Mouse (Mus musculus): ENCODE measurements around the gene Olfr283. TPM values are rescaled to one million over a fixed set of nuclear protein-coding genes. Genes with fewer than 3 reads are reported as not detected.

Gene Olfr283
- total and polyA plus RNA-seq, 3 experiments, result not detected

DNA sequence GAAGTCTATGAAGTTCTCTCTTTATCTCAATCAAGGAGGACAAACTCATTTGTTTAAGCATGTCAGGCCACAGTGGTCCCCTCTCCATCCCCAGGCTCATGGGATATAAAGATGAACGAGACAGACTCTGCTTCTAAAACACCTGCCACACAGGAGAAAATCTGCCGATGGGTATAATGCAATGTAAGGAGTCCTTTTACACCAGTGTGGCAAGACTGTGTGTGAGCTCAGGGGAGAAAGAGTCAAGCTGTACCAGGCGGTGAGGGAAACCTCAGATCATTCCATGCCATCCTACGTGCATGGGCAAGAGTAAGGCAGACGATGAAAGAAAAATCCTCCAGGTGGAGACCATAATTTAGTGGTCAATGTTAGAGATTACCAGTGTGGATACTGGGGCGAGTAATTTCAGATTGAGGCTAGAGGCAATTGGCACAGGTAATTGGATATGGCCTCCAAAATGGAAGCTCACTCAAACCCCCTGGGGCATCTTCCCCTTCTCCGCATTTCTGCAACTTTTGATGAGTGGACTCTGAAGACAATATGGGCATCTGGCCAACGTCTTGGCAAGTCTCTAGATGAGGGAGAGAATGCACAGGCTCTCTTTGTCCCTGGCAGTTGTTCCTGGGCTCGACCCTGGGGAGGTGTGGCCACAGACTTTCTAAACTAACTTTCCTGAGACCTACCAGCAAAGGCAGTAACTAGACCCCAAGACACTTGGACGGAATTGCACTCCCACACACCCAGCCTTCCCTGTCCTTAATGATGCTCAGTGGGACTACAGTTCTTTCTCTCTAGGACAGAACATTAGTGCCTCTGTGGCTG, 10.5 kb upstream of the Olfr283 start:
- Histone ChIP-seq H3K79me2 (replicated peaks; ENCODE audit: control insufficient read depth, extremely low read depth, insufficient read depth, poor library complexity, severe bottlenecking) (no peaks in the 10 kb centered on the region), H3K9me3 (replicated peaks; ENCODE audit: low read length) (peaks cover 9% of the 10 kb centered on the region), H3K4me2 (ENCODE audit: insufficient read depth, low read depth, poor library complexity, severe bottlenecking) (no peak overlapping the region), H3K9ac (ENCODE audit: insufficient read depth, low read depth) (no peak overlapping the region), H3K27me3 (replicated peaks) (peaks cover 14% of the 10 kb centered on the region), H3K4me1 (ENCODE audit: control insufficient read depth in 1 of 2, insufficient read depth in 2 of 2) (peaks cover 0 to 14% of the 10 kb centered on the region in 2 experiments; a peak in 1 of 4 replicates), H3K27ac (ENCODE audit: insufficient read depth, low read depth) (no peak overlapping the region), H3K36me3 (replicated peaks in 1 of 2; ENCODE audit: control insufficient read depth in 1 of 2, insufficient read depth in 1 of 2, low read length in 1 of 2) (no peaks in the 10 kb centered on the region), H3K4me3 (replicated peaks in 1 of 3; ENCODE audit: low read depth in 2 of 3, low read length in 2 of 3, poor library complexity in 1 of 3) (no peak overlapping the region)
- in situ Hi-C loops (cut with MboI; ENCODE audit: low pct_ligation_motif_present, low pct_unique_long_range_greater_than_20kb, low sequenced_read_pairs) (no loop called here), dilution Hi-C loops (cut with MboI; ENCODE audit: extremely low pct_ligation_motif_present, extremely low pct_unique_long_range_greater_than_20kb, low sequenced_read_pairs) (no loop called here)
- DNase-seq (ENCODE audit: extremely low read depth), result no peak
- no peak for TF ChIP-seq JUN (IDR thresholded peaks at IDR 0.05; ENCODE audit: insufficient read depth, low read depth, low read length)
- TF ChIP-seq UBTF (IDR thresholded peaks at IDR 0.05; ENCODE audit: low read depth, low read length), result no peak
- TF ChIP-seq NELFE (IDR thresholded peaks at IDR 0.05; ENCODE audit: low read depth, low read length), result no peak
- TF ChIP-seq IRF4 (IDR thresholded peaks at IDR 0.05; ENCODE audit: low read depth, low read length), result no peak
- TF ChIP-seq ETS1 (conservative IDR thresholded peaks at IDR 0.05; ENCODE audit: low read depth, low read length), result no peak
- TF ChIP-seq ZMIZ1 (IDR thresholded peaks at IDR 0.05; ENCODE audit: low read depth, low read length), result no peak
- no peak for TF ChIP-seq POLR2A (IDR thresholded peaks at IDR 0.05; ENCODE audit: low read depth, low read length)
- no peak for TF ChIP-seq TBP (conservative IDR thresholded peaks at IDR 0.05; ENCODE audit: low read depth, low read length)
- TF ChIP-seq GABPA (IDR thresholded peaks at IDR 0.05; ENCODE audit: insufficient replicate concordance, low read depth, low read length), result no peak
- no peak for TF ChIP-seq MYC (IDR thresholded peaks at IDR 0.05; ENCODE audit: low read depth, low read length)
- no peak for TF ChIP-seq CHD2 (IDR thresholded peaks at IDR 0.05; ENCODE audit: low read length)

GRCm38 (mm10) chr15:98389796-98390195, 9.1 kb upstream of the Olfr283 start:
- H3K27me3 ChIP-seq (replicated peaks), result peaks cover 9% of the 10 kb centered on the region
- H3K4me2 ChIP-seq (ENCODE audit: insufficient read depth, low read depth, poor library complexity, severe bottlenecking), result no peak overlapping the region
- H3K79me2 ChIP-seq (replicated peaks; ENCODE audit: control insufficient read depth, extremely low read depth, insufficient read depth, poor library complexity, severe bottlenecking), result no peaks in the 10 kb centered on the region
- in situ Hi-C loops (cut with MboI; ENCODE audit: low pct_ligation_motif_present, low pct_unique_long_range_greater_than_20kb, low sequenced_read_pairs), result loop anchor here (10.0 kb wide), 1 partner anchor 205 kb away; no protein-coding TSS in a partner anchor
- H3K36me3 ChIP-seq (replicated peaks in 1 of 2; ENCODE audit: control insufficient read depth in 1 of 2, insufficient read depth in 1 of 2, low read length in 1 of 2), result no peaks in the 10 kb centered on the region
- dilution Hi-C loops (cut with MboI; ENCODE audit: extremely low pct_ligation_motif_present, extremely low pct_unique_long_range_greater_than_20kb, low sequenced_read_pairs), result no loop called here
- H3K9me3 ChIP-seq (replicated peaks; ENCODE audit: low read length), result peaks cover under 1% of the 10 kb centered on the region
- no peak overlapping the region for H3K27ac ChIP-seq (ENCODE audit: insufficient read depth, low read depth)
- peak; percentile 84 for DNase-seq (ENCODE audit: extremely low read depth)
- no peak overlapping the region for H3K4me3 ChIP-seq (replicated peaks in 1 of 3; ENCODE audit: low read depth in 2 of 3, low read length in 2 of 3, poor library complexity in 1 of 3)
- no peak overlapping the region for H3K9ac ChIP-seq (ENCODE audit: insufficient read depth, low read depth)
- peaks cover 0 to 14% of the 10 kb centered on the region in 2 experiments; a peak in 1 of 4 replicates for H3K4me1 ChIP-seq (ENCODE audit: control insufficient read depth in 1 of 2, insufficient read depth in 2 of 2)
- TF ChIP-seq KAT2A (IDR thresholded peaks at IDR 0.05; ENCODE audit: insufficient replicate concordance, low read length) (no peak), ZC3H11A (IDR thresholded peaks at IDR 0.05; ENCODE audit: low read depth, low read length) (peak; percentile 61), RAD21 (IDR thresholded peaks at IDR 0.05; ENCODE audit: low read depth, low read length) (peak; percentile 97), JUN (IDR thresholded peaks at IDR 0.05; ENCODE audit: insufficient read depth, low read depth, low read length) (no peak), POLR2AphosphoS2 (IDR thresholded peaks at IDR 0.05; ENCODE audit: low read depth, low read length) (no peak), CTCF (conservative IDR thresholded peaks at IDR 0.05 in 1 of 2, IDR thresholded peaks at IDR 0.05 in 1 of 2; ENCODE audit: low read depth in 2 of 2, low read length in 2 of 2) (peak; percentile 89 to 96), SIN3A (IDR thresholded peaks at IDR 0.05; ENCODE audit: low read length) (no peak), NELFE (IDR thresholded peaks at IDR 0.05; ENCODE audit: low read depth, low read length) (0 out of 2 replicates have a peak, but pooled peaks have one; percentile 13), E2F4 (IDR thresholded peaks at IDR 0.05; ENCODE audit: insufficient replicate concordance, low read depth, low read length) (no peak), NRF1 (IDR thresholded peaks at IDR 0.05; ENCODE audit: low read depth, low read length) (no peak), USF1 (IDR thresholded peaks at IDR 0.05; ENCODE audit: low read depth, low read length) (no peak), MEF2A (IDR thresholded peaks at IDR 0.05; ENCODE audit: borderline replicate concordance, low read depth, low read length) (no peak), HCFC1 (IDR thresholded peaks at IDR 0.05; ENCODE audit: low read depth, low read length) (no peak), MYC (IDR thresholded peaks at IDR 0.05; ENCODE audit: low read depth, low read length) (peak; percentile 41; the same call in 1 of the 2 replicates), USF2 (conservative IDR thresholded peaks at IDR 0.05; ENCODE audit: low read depth, low read length) (no peak), JUND (conservative IDR thresholded peaks at IDR 0.05; ENCODE audit: low read depth, low read length) (no peak), SMC3 (IDR thresholded peaks at IDR 0.05; ENCODE audit: low read depth, low read length) (peak; percentile 90), ETS1 (conservative IDR thresholded peaks at IDR 0.05; ENCODE audit: low read depth, low read length) (no peak), RCOR1 (conservative IDR thresholded peaks at IDR 0.05; ENCODE audit: low read depth, low read length) (no peak), BHLHE40 (IDR thresholded peaks at IDR 0.05; ENCODE audit: low read depth, low read length) (no peak), TCF12 (IDR thresholded peaks at IDR 0.05; ENCODE audit: low read depth, low read length) (no peak), PAX5 (IDR thresholded peaks at IDR 0.05; ENCODE audit: low read length) (no peak), MAX (IDR thresholded peaks at IDR 0.05; ENCODE audit: low read length) (no peak)
